Mouse (Mus musculus) adrenal gland, adult 8-10 months (tissue): Measurements from ENCODE around the gene Hyal2. TPM values are rescaled to one million over a fixed set of nuclear protein-coding genes. Genes with fewer than 3 reads are reported as not detected.
A peak's percentile ranks its signal among the peaks of the same experiment; 100 is the strongest.
"Not testable (repeated sequence)": the region's sequence is repeated elsewhere in the genome, so short reads cannot be mapped to it uniquely, and the experiment has no call there.

Source experiments
- DNase-seq: peaks from one replicate; pipeline ENCODE4 v3.0.0; 2022
- total RNA-seq, 4 experiments: library from RNA; stranded (reverse); gene quantifications; 2 replicates each; pipeline ENCODE4 v1.2.4; 2022

The Hyal2 gene
- total RNA-seq, 4 experiments from 2014 or later = 27.3 to 47.0 (median 36.3) TPM

DNA sequence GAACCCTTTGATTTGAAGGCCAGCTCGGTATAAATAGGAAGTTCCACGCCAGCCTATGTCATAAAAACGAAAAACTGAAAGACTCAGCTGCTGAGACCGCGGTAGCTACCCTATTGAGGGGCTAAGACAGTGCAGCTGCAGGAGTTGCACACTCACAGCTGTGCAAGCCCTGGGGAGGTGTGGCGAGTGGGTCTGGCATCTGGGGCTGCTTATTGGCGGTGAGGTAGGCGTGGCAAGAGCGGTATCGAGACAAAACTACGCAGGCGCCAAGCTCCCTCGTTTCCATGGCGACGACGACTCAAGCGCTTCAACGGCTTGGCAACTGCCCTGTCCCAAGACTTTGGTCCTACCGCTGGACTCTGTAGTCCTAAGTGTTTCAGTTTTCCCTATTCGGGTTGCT is 20.7 kb upstream of the Hyal2 start, which contains the start of gene Zmynd10:
TSS of gene Zmynd10 (plus strand) at position 273 of the 400 bp plus-strand sequence.
- peak; percentile 93 for DNase-seq

DNA sequence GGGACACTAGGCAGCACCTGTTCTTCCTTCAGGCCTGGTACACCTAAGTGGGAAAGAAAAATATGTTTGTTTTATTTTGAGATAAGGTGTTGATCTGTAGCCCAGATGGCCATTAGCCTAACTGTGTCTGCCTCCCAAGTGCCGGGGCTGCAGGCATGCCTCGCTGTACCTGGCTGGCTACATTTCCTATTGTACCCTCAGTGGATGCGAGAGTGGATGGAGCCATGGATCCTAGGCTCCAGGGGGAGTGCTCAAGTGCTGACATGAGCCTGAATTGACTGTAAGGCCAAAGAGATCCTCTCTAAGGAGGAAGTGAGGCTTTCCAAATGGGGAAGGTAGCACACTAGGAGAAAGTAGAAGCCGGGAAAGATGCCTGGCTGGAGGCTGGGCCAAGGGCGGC is 19.8 kb upstream of the Hyal2 start:
- no peak for DNase-seq

- no peak for DNase-seq
Measured at GRCm38 (mm10) chr9:107548820-107549219, 18.9 kb upstream of the Hyal2 start.

DNA sequence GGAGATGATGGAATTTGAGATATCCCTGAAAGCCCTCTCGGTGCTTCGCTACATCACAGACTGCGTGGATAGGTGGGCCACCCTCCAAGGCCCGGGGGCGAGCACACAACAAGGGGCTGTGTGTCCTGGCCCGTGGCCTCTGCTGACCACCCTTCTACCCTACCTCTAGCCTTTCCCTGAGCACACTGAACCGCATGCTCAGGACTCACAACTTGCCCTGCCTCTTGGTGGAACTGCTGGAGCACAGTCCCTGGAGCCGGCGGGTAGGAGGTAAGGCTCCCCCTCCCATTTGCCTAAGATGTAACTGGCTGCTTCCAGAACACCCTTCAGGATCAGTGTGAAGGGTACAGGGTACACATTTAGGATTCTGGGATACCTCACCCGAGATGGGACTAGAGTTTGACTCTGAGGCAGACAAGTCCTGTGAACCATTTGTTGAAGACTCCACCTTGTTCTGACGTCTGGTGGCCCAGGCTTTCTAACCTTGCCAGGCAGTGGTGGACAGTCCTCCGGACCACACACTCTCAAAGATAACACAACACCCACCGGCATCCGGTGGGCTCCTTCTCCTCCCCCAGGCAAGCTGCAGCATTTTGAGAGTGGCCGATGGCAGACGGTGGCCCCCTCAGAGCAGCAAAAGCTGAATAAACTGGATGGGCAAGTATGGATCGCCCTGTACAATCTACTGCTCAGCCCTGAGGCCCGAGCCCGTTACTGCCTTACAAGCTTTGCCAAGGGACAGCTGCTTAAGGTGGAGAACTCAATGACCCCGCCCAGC is 18.3 kb upstream of the Hyal2 start:
- peak; percentile 13 for DNase-seq

- DNase-seq = peak; percentile 28
Measured at GRCm38 (mm10) chr9:107550491-107551116, 17.1 kb upstream of the Hyal2 start.

DNA sequence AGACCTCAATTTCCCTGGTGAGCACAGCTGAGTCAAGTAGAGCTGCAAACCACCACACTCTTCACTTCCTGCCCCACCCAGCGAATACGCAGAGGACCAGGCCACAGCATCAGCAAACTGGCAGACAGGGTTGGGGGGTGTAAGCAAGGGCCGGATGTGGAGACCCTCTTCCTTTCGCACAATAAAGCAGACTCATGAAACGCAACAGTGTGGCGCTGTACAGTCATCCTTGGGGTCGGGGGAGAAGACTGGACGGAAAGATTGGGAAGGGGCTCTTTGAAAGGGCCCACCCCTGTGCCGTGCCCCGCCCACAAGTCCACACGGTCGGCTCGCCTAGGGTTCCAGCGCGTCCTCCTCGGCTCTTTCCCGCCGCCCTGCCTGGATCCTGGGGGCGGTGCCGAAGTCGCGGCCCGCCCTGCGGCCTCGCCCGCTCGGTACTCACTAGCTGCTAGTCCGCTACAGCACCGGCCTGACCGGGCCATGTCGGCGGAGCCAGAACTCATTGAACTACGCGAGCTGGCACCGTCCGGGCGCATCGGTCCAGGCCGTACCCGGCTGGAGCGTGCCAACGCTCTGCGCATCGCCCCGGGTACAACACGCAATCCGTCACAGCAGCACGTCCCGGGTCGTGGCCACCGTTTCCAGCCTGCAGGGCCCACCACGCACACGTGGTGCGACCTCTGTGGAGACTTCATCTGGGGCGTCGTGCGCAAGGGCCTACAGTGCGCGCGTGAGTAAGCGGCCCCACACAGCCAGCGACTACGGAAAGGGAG is 16.4 kb upstream of the Hyal2 start, which contains the start of gene Rassf1:
TSS of gene Rassf1 (plus strand) at position 439 of the 773 bp plus-strand sequence.
- DNase-seq = peak; percentile 26

GRCm38 (mm10) chr9:107551890-107552355 is 15.8 kb upstream of the Hyal2 start:
- DNase-seq = no peak

DNA sequence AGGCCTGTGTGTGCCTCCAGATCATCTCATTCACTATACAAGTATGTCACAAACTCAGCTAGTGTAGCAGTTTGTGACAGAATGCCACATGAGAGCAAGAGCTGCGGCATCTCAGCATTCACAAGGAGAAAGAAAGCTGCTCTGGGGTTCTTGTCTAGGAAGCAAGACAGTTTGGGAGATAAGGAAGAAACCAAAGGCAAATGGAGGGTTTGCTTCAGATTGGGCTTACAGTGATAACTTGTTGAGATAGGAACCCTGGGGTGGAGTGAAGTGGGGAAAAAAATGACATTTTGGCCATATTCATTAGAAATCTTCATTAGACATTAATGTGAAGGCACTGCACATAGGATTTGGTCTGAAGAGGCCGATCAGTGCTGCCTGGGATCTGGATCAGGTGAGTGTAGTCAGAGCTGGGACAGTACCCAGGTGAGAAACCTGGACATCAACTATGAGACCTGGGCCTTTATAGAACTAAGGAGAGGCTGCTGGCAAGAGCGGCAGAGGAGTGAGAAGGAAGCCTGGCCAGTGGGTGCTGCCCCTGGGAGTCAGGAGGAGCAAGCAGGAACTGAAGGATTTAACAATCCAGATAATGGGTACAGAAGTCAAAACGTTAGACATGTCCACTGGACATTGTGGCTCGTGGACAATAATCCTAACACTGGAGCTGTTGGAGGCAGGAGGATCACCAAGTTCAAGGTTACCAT is 14.9 kb upstream of the Hyal2 start:
- DNase-seq = no peak

DNA sequence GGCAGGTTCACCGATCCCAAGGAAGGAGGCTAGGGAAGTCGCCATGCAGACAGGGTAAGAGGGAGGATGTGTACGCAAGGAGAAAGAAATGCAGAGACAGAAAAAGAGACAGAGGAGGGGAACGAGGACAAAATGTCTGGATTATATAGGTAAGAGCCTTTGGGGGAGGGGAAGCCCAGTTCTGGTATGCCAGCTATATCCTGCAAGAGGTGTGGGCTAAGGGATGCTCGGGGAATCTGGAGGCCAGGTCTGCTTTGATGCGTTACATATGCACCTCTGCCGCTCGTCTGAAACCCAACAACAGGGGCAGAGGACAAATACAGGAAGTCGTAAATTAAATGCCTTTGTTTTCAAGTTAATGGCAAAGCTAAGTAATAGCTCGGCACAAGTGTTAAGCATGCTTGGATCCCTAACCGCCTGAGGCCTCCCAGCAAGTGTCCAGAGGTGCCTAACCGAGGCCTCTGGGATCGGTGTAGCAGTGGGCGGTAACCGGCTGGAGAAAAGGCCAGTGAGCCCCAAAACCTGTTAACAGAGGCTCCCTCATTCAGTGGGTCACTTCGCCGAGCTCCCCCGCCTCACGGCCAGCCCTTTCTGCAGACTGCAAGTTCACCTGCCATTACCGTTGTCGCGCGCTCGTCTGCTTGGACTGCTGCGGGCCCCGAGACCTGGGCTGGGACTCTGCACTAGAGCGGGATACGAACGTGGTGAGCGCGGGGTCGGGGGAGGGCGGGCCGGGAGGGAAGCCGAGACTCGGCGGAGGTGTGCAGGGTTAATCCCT is 14.0 kb upstream of the Hyal2 start:
- DNase-seq = no peak

- DNase-seq = peak; percentile 94
Measured at GRCm38 (mm10) chr9:107554319-107554825, 13.4 kb upstream of the Hyal2 start.

DNA sequence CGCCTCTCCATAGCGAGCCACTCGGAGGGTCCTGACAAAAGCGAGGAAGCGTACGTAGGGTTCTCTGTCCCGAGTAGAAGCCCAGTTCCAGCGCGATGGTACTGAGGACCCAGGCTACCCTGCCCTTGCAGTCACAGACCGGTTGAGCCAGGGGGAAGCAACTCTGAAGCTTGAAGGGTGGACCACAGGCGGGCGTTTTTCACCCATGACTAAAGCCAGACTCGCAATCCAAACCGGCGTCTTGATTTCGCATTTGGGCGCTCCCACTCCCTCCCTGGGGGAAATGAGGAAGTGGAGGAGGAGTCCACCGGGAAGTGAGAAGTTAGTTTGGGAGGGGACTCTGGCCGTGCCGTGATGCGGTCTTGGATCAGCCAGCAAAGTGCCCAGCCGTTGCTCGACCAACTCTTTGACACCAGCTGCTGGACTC is 12.7 kb upstream of the Hyal2 start:
- DNase-seq = no peak

- no peak for DNase-seq
Measured at GRCm38 (mm10) chr9:107555701-107556100, 12.0 kb upstream of the Hyal2 start.

DNA sequence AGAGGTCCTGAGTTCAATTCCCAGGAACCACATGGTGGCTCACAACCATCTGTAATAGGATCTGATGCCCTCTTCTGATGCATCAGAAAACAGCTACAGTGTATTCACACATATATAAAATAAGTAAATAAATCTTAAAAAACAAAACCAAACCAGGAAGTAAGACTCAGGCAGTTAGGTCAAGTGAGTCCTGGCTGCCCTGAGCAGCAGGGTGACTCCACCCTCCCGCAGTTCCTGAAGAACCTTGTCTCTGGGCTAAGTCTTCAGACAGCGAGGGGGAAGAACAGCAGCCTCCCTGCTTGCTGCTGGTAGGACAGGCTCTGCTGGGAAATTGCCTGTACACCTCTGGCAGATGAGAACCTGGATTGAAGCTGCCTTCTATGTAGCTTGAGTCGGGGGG is 11.4 kb upstream of the Hyal2 start:
- DNase-seq = no peak

- peak; percentile 95 for DNase-seq
Measured at GRCm38 (mm10) chr9:107563029-107563581, 4.6 kb upstream of the Hyal2 start, which contains the start of gene Tusc2. TSS of gene Tusc2 (plus strand) at chr9:107563255.

DNA sequence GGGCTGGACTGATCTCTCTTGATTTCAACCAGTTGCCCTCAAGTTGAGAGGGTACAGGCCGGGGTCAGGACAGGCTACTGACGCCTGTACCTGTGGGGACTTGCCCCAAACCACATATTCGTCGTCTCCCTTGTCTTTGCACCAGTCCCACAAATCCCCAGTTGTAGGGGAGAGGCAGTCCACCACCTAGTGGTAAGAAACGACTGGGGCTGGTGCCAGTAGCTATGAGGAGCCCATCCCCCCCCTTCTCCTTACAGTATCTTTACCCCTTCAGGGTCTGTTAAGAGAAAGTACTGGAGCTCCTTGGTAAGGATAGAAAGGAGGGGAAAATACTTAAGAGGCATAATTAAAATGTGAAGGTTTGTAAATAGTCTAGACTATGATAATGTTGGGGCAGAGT is 2.2 kb upstream of the Hyal2 start:
- not testable (repeated sequence) for DNase-seq

GRCm38 (mm10) chr9:107566041-107566709 is 1.6 kb upstream of the Hyal2 start:
- DNase-seq = no peak

GRCm38 (mm10) chr9:107566855-107567254 is 890 bp upstream of the Hyal2 start:
- no peak for DNase-seq

DNA sequence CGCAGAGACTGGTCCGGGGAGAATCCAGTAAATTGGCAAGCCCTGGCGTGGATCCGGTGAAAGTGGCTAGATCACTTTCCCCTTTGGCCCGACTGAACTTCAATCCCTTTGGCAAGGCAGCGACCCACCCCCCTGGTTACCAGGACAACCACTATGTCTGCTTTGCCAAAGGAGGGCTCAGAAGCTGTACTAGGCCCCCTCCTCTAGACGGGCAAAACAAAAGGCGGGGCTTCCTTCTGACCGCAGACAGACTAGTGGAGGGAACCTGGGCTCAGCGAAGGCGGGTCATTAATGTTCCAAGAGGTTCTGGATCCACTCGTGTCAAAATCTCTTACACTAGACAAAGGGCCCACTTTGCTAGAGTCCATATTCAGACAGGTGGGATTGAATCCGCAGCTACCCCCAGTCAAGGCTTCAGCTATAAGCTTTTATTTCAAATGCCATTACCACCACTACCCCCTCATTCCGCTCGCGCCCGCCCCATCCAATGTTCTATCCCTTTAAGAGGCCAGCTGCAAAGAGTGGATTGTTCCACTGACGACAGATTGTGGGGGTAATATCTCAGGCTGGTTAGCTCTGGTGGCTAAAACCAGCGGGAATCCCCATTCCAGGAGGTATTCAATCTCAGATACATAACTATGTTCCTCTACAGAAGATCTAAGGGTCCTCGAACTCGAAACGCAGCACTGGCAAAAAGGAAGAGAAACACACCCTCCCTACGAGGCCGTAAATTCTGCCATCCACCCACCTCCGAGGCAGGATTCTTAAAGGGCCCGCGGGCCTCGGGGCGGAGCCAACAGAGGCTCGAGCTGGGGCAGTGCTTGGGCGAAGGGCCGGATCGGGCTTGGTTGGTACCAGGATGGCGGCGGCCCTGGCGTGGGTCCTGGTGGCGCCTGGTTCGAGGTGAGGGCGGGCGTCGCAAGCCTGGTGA is 851 bp downstream of the Hyal2 start:
- DNase-seq = peak; percentile 82

DNA sequence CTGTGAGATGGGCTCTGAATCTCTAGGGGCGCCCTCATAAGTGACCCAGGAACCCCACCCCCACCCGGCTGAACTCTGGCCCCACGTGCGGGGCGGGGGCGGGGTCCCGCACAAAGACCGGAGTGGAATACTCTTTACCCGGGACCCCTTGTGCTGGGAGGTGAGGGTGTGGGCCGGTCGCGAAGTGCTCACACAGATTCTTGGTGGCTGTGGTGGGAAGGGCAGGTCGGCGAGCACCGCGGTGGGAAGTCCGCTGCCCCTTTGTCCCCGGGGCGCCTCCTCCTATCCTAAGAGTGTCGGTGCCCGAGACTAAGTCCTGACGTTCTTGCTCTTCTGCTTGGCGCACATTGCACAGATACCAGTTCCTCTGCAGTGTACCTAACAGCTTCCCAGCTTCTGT is 1.5 kb downstream of the Hyal2 start:
- DNase-seq = no peak
